Mouse (Mus musculus) lung, embryonic 14.5 days (tissue): ENCODE data around the gene Pdzd2. TPM values are rescaled to one million over a fixed set of nuclear protein-coding genes. Genes with fewer than 3 reads are reported as not detected.

Source experiments
- ATAC-seq: fragments of 200-750 bp; cut with Nextera tagmentation; 2 replicates; pipeline ENCODE4 v1.8.0; 2017; ENCODE audit warnings: mild to moderate bottlenecking, moderate TSS enrichment, moderate library complexity; ENCODE audit not compliant: insufficient read depth
- DNase-seq: peaks from one replicate; pipeline ENCODE4 v3.0.0-alpha.2; 2015
- H3K27ac ChIP-seq: fragments of 300-500 bp; sonication (generic); 2 replicates; pipeline ENCODE4 v1.5.1; 2014; ENCODE audit warnings: low read depth, mild to moderate bottlenecking, moderate library complexity
- H3K27me3 ChIP-seq: fragments of 300-500 bp; sonication (generic); 2 replicates; pipeline ENCODE4 v1.6.1; 2014; ENCODE audit warnings: low read length, control low read depth; ENCODE audit not compliant: insufficient read depth
- H3K36me3 ChIP-seq: fragments of 300-500 bp; sonication (generic); 2 replicates; pipeline ENCODE4 v1.6.1; 2014; ENCODE audit warnings: control low read depth; ENCODE audit not compliant: insufficient read depth
- H3K4me1 ChIP-seq: fragments of 300-500 bp; sonication (generic); 2 replicates; pipeline ENCODE4 v1.6.1; 2014; ENCODE audit warnings: antibody characterized with exemption, control low read depth; ENCODE audit not compliant: insufficient read depth
- H3K4me2 ChIP-seq: fragments of 300-500 bp; sonication (generic); 2 replicates; pipeline ENCODE4 v1.6.1; 2014; ENCODE audit warnings: mild to moderate bottlenecking
- H3K4me3 ChIP-seq: fragments of 300-500 bp; sonication (generic); 2 replicates; pipeline ENCODE4 v1.5.1; 2014; ENCODE audit warnings: low read depth, low read length
- H3K9ac ChIP-seq: fragments of 300-500 bp; sonication (generic); 2 replicates; pipeline ENCODE4 v1.6.1; 2014
- H3K9me3 ChIP-seq: fragments of 300-500 bp; sonication (generic); 2 replicates; pipeline ENCODE4 v1.6.1; 2016; ENCODE audit warnings: low read depth, low read length, control low read depth
- CTCF ChIP-seq: IDR thresholded peaks from 2 replicates; pipeline ENCODE4 v1.5.1; 2016; ENCODE audit warnings: antibody characterized with exemption, low read depth
- WGBS: fragments of 180-500 bp; shearing (Covaris S2); extraction: QIAGEN DNeasy Blood & Tissue Kit; methylation state at CpG from one replicate; pipeline ENCODE4 v1.1.7; 2014; 5-methylcytosine and 5-hydroxymethylcytosine counted together
- polyA plus RNA-seq: library from polyadenylated mRNA; unstranded; fragments of >200 nt; fragmentation: Nextera tagmentation; extraction: Ambion mirVana; gene quantifications from 2 replicates; pipeline ENCODE4 v1.2.1, GENCODE M21; 2014

Pdzd2 gene
- polyA plus RNA-seq, 1 experiment from 2014 or later: 24.1 TPM

GRCm38 (mm10) chr15:12341401-12341758 lies 398.3 kb downstream of the Pdzd2 start:
- H3K9me3 ChIP-seq: no peaks in the 10 kb centered on the region
- no peak overlapping the region for H3K4me2 ChIP-seq
- no peak overlapping the region for H3K27ac ChIP-seq
- H3K4me1 ChIP-seq: no peaks in the 10 kb centered on the region
- no peak for DNase-seq
- no peak overlapping the region for H3K4me3 ChIP-seq
- ATAC-seq: peak; percentile 54
- no peak overlapping the region for H3K9ac ChIP-seq
- no peaks in the 10 kb centered on the region for H3K27me3 ChIP-seq
- WGBS: 43% methylated on average over 4 of the region's 4 CpGs
- H3K36me3 ChIP-seq: peaks cover 32% of the 10 kb centered on the region
- TF ChIP-seq CTCF: no peak

- 61% methylated on average over 5 of the region's 5 CpGs for WGBS
- no peak for TF ChIP-seq CTCF
- Histone ChIP-seq H3K4me2 (no peak overlapping the region), H3K27me3 (no peaks in the 10 kb centered on the region), H3K4me3 (no peak overlapping the region), H3K9ac (no peak overlapping the region), H3K27ac (no peak overlapping the region), H3K9me3 (no peaks in the 10 kb centered on the region), H3K36me3 (peaks cover 29% of the 10 kb centered on the region), H3K4me1 (no peaks in the 10 kb centered on the region)
- ATAC-seq (no peak), DNase-seq (no peak)
Observed at GRCm38 (mm10) chr15:12340536-12341400, 399.0 kb downstream of the Pdzd2 start.

GRCm38 (mm10) chr15:12337779-12338137 lies 402.0 kb downstream of the Pdzd2 start:
- no peaks in the 10 kb centered on the region for H3K27me3 ChIP-seq
- H3K9me3 ChIP-seq: no peaks in the 10 kb centered on the region
- TF ChIP-seq CTCF: no peak
- H3K27ac ChIP-seq: no peak overlapping the region
- H3K4me2 ChIP-seq: no peak overlapping the region
- H3K9ac ChIP-seq: no peak overlapping the region
- no peaks in the 10 kb centered on the region for H3K4me1 ChIP-seq
- H3K36me3 ChIP-seq: peaks cover 7% of the 10 kb centered on the region
- H3K4me3 ChIP-seq: no peak overlapping the region
- no peak for ATAC-seq
- DNase-seq: no peak
- WGBS: 79% methylated on average over 3 of the region's 3 CpGs

GRCm38 (mm10) chr15:12337030-12337778 lies 402.5 kb downstream of the Pdzd2 start:
- ATAC-seq (no peak), DNase-seq (no peak)
- Histone ChIP-seq H3K4me3 (no peak overlapping the region), H3K9me3 (no peaks in the 10 kb centered on the region), H3K9ac (no peak overlapping the region), H3K27me3 (no peaks in the 10 kb centered on the region), H3K4me1 (no peaks in the 10 kb centered on the region), H3K4me2 (no peak overlapping the region), H3K36me3 (peaks cover 4% of the 10 kb centered on the region; the same call in 1 of the 2 replicates), H3K27ac (no peak overlapping the region)
- 78% methylated on average over 4 of the region's 4 CpGs for WGBS
- TF ChIP-seq CTCF: no peak

- Histone ChIP-seq H3K9ac (no peak overlapping the region), H3K9me3 (no peaks in the 10 kb centered on the region), H3K36me3 (no peaks in the 10 kb centered on the region), H3K4me2 (no peak overlapping the region), H3K4me3 (no peak overlapping the region), H3K27ac (no peak overlapping the region), H3K4me1 (no peaks in the 10 kb centered on the region; the same call in 1 of the 2 replicates), H3K27me3 (no peaks in the 10 kb centered on the region)
- ATAC-seq (no peak), DNase-seq (no peak)
- TF ChIP-seq CTCF: no peak
- 82% methylated on average over 4 of the region's 4 CpGs for WGBS
Observed at GRCm38 (mm10) chr15:12334381-12334780, 405.3 kb downstream of the Pdzd2 start.

GRCm38 (mm10) chr15:12331300-12331699 lies 408.4 kb downstream of the Pdzd2 start:
- Histone ChIP-seq H3K27ac (no peak overlapping the region), H3K9me3 (no peaks in the 10 kb centered on the region), H3K9ac (no peak overlapping the region), H3K27me3 (no peaks in the 10 kb centered on the region), H3K4me1 (no peaks in the 10 kb centered on the region; the same call in 1 of the 2 replicates), H3K36me3 (no peaks in the 10 kb centered on the region), H3K4me2 (no peak overlapping the region), H3K4me3 (no peak overlapping the region)
- TF ChIP-seq CTCF: no peak
- WGBS: 24% methylated on average over 1 of the region's 1 CpGs
- ATAC-seq (peak; percentile 58; the same call in 1 of the 2 replicates), DNase-seq (peak; percentile 47)

GRCm38 (mm10) chr15:12330892-12331291 lies 408.8 kb downstream of the Pdzd2 start:
- Histone ChIP-seq H3K9me3 (no peaks in the 10 kb centered on the region), H3K27ac (peak overlapping the region; percentile 21; the same call in 1 of the 2 replicates), H3K9ac (no peak overlapping the region), H3K36me3 (no peaks in the 10 kb centered on the region), H3K4me3 (no peak overlapping the region), H3K4me1 (no peaks in the 10 kb centered on the region; the same call in 1 of the 2 replicates), H3K4me2 (no peak overlapping the region), H3K27me3 (no peaks in the 10 kb centered on the region)
- ATAC-seq (no peak), DNase-seq (no peak)
- no peak for TF ChIP-seq CTCF
